Mouse (Mus musculus): ENCODE data around the gene Wdr5.

GRCm38 (mm10) chr2:27469991-27470355 is 45.0 kb upstream of the Wdr5 start:
- TF ChIP-seq CTCF (IDR thresholded peaks at IDR 0.05; ENCODE audit: extremely low read depth, insufficient read length, insufficient replicate concordance, low read depth, low read length): no peak
- TF ChIP-seq POLR2A (IDR thresholded peaks at IDR 0.05; ENCODE audit: low read depth, low read length): no peak
